Mouse (Mus musculus): ENCODE measurements at regions not wholly inside any gene's neighbourhood (a gene's known extent, or its start where the extent isn't known, plus 50 kb on each side); places are given as distances from the start of the nearest gene placed in this dataset.

- TF ChIP-seq CTCF (IDR thresholded peaks at IDR 0.05; ENCODE audit: low read depth, low read length) (no peak), POLR2A (IDR thresholded peaks at IDR 0.05; ENCODE audit: extremely low read depth, insufficient read depth, low read length) (no peak)
Measured at GRCm38 (mm10) chr15:7521611-7522010, 123.4 kb upstream of the Egflam start.
